ENCODE assay signal across 13 mouse cellular contexts in the genomic region with DNA sequence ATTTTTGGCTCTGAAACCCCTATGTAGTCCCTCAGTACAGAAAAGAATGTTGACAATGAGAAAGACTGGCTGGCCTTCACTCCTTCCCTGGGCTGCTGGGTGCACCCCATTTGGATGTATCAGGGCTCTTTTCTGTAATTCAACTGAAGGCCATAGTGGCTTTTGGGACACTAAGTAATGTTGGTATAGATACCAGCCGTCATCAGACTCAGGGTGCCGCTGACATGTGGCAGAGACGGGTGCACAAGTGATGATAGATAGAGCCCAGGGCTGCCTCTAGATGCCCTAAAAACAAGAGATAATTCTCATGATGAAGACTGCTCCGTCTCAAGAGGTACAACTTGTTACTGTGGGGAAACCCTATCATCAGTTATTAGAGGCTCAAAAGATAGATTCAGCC.
"Had no signal": no experiment of that assay in that cellular context is flagged by ENCODE, and none has a peak within 500 bp of the region (broad histone marks: within the 10 kb centered on the region; RNA-seq: fewer than 3 reads in every experiment).

No protein-coding gene starts in this region.

- H3K9me3 ChIP-seq: limb, embryonic 15.5 days; liver, embryonic 12.5 days; lung, embryonic 15.5 days; midbrain, embryonic 15.5 days; neural tube, embryonic 12.5 days had no signal

- H3K36me3 ChIP-seq: limb, embryonic 15.5 days; liver, embryonic 12.5 days; lung, embryonic 15.5 days; midbrain, embryonic 15.5 days; neural tube, embryonic 12.5 days had no signal

- H3K4me2 ChIP-seq: limb, embryonic 15.5 days; liver, embryonic 12.5 days; lung, embryonic 15.5 days; midbrain, embryonic 11.5 days; midbrain, embryonic 15.5 days; neural tube, embryonic 12.5 days had no signal

- H3K9ac ChIP-seq: limb, embryonic 15.5 days; liver, embryonic 12.5 days; lung, embryonic 15.5 days; midbrain, embryonic 15.5 days; neural tube, embryonic 12.5 days had no signal

- H3K27ac ChIP-seq: kidney, postnatal 0 days; limb, embryonic 15.5 days; liver, embryonic 12.5 days; lung, embryonic 15.5 days; macrophage; midbrain, embryonic 15.5 days; neural tube, embryonic 12.5 days; stomach, postnatal 0 days had no signal

- H3K4me1 ChIP-seq: limb, embryonic 15.5 days; liver, embryonic 12.5 days; megakaryocyte, embryonic 14.5 days; neural tube, embryonic 12.5 days had no signal

- ATAC-seq: liver, embryonic 12.5 days; midbrain, embryonic 15.5 days had no signal

- H3K27me3 ChIP-seq: limb, embryonic 15.5 days; liver, embryonic 12.5 days; lung, embryonic 15.5 days; megakaryocyte, embryonic 14.5 days; midbrain, embryonic 15.5 days; neural tube, embryonic 12.5 days had no signal

- DNase-seq: kidney, postnatal 36 days; lung, postnatal 14 days; thymus, postnatal 4 days had no signal

- H3K4me3 ChIP-seq: limb, embryonic 15.5 days; liver, embryonic 12.5 days; lung, embryonic 15.5 days; megakaryocyte, embryonic 14.5 days; midbrain, embryonic 15.5 days; neural tube, embryonic 12.5 days had no signal
